Mouse (Mus musculus): ENCODE measurements at regions not wholly inside any gene's neighbourhood (a gene's known extent, or its start where the extent isn't known, plus 50 kb on each side); places are given as distances from the start of the nearest gene placed in this dataset.

DNA sequence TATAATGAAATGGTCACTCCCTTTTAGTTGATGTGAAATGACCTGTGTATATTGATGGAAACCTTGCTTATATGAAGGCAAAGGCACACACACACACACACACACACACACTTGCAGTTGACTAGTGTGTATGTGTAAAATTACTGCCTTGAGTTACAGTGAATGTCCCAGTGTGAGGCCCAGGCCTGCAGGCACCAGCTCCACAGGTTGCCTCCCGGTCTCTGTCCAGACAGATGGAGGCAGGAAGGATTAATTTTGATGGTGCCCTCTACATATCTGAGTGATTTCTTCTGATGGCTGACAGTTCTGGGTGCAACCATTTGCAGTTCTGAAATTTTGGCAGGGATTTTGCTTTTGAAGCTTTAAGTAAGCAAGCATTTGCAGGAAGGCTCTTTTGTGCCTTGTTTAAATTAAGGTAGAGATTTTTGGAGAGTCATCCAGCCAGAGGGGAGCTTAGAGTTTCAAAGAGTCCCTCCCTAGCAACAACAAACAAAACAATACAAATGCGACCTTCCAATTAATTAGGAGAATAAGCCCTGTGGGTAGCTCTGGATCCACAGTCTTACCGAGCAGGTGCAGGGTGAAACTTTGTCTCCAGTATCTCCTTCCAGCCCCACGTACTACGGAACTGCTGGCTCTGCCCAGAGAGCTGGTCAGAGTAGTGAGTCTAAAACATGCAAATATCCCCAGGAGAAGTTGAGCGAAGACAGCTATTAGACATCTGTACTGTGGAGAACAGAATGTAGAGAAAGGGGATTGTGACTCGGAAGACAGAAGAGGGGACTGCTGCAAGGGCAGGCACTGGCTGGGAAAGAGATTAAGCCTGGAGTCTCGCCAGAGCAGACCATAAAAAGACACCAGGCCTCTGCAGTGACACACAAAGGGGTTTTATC is 87.5 kb upstream of the Tut7 start:
- no peaks in the 10 kb centered on the region for H3K4me1 ChIP-seq (ENCODE audit: control insufficient read depth, insufficient read depth, low read length)
- WGBS, result 65% methylated on average over 8 of the region's 8 CpGs
- no peak overlapping the region for H3K27ac ChIP-seq (replicated peaks; ENCODE audit: insufficient read depth, low read depth, low read length)
- no peaks in the 10 kb centered on the region for H3K79me2 ChIP-seq (ENCODE audit: control insufficient read depth, insufficient read depth, low read length)
- H3K4me3 ChIP-seq (ENCODE audit: insufficient read depth, low read depth, low read length), result no peak overlapping the region
- TF ChIP-seq POLR2A (IDR thresholded peaks at IDR 0.05; ENCODE audit: extremely low read depth, insufficient read depth, low read length) (no peak), CTCF (IDR thresholded peaks at IDR 0.05; ENCODE audit: low read depth, low read length) (no peak)
- no peak for DNase-seq (ENCODE audit: extremely low read depth, low read depth, low spot score)
- H3K9ac ChIP-seq (ENCODE audit: low read depth, low read length), result no peak overlapping the region
- H3K36me3 ChIP-seq (ENCODE audit: control insufficient read depth, insufficient read depth, low read length), result no peaks in the 10 kb centered on the region
- no peaks in the 10 kb centered on the region for H3K27me3 ChIP-seq (ENCODE audit: control insufficient read depth, insufficient read depth, low read length)

DNA sequence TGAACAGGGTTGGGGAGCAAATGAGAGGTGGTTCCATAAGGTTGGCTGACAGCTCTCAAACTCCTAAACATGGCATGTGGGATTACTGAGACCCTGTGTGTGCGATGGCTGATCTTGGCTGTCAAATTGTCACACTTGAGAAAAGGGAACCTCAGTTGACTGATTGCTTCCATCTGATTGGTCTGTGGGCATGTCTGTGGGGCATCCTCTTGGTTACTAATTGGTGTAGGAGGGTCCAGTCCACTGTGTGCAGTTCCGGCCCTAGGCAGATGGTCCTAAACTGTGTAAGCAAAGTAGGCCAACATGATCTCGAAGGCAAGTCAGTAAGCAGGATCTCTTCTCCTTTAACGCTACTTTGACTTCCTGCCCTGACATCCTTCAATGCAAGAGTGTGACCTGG is 86.5 kb upstream of the Tut7 start:
- TF ChIP-seq CTCF (IDR thresholded peaks at IDR 0.05; ENCODE audit: low read depth, low read length), result no peak
- no peak for TF ChIP-seq POLR2A (IDR thresholded peaks at IDR 0.05; ENCODE audit: extremely low read depth, insufficient read depth, low read length)
- no peak for DNase-seq (ENCODE audit: extremely low read depth, low read depth, low spot score)
- H3K27ac ChIP-seq (replicated peaks; ENCODE audit: insufficient read depth, low read depth, low read length), result no peak overlapping the region
- 83% methylated on average over 4 of the region's 4 CpGs for WGBS
- no peaks in the 10 kb centered on the region for H3K27me3 ChIP-seq (ENCODE audit: control insufficient read depth, insufficient read depth, low read length)
- no peak overlapping the region for H3K9ac ChIP-seq (ENCODE audit: low read depth, low read length)
- no peaks in the 10 kb centered on the region for H3K36me3 ChIP-seq (ENCODE audit: control insufficient read depth, insufficient read depth, low read length)
- H3K4me3 ChIP-seq (ENCODE audit: insufficient read depth, low read depth, low read length), result no peak overlapping the region
- peaks cover under 1% of the 10 kb centered on the region; the same call in 1 of the 2 replicates for H3K4me1 ChIP-seq (ENCODE audit: control insufficient read depth, insufficient read depth, low read length)
- no peaks in the 10 kb centered on the region for H3K79me2 ChIP-seq (ENCODE audit: control insufficient read depth, insufficient read depth, low read length)

GRCm38 (mm10) chr13:59908786-59909185 is 85.8 kb upstream of the Tut7 start:
- Histone ChIP-seq H3K36me3 (ENCODE audit: control insufficient read depth, insufficient read depth, low read length) (no peaks in the 10 kb centered on the region), H3K27ac (replicated peaks; ENCODE audit: insufficient read depth, low read depth, low read length) (no peak overlapping the region), H3K9ac (ENCODE audit: low read depth, low read length) (no peak overlapping the region), H3K27me3 (ENCODE audit: control insufficient read depth, insufficient read depth, low read length) (no peaks in the 10 kb centered on the region), H3K4me3 (ENCODE audit: insufficient read depth, low read depth, low read length) (no peak overlapping the region), H3K79me2 (ENCODE audit: control insufficient read depth, insufficient read depth, low read length) (no peaks in the 10 kb centered on the region), H3K4me1 (ENCODE audit: control insufficient read depth, insufficient read depth, low read length) (peaks cover 2% of the 10 kb centered on the region; the same call in 1 of the 2 replicates)
- DNase-seq (ENCODE audit: extremely low read depth, low read depth, low spot score), result no peak
- no peak for TF ChIP-seq POLR2A (IDR thresholded peaks at IDR 0.05; ENCODE audit: extremely low read depth, insufficient read depth, low read length)
- TF ChIP-seq CTCF (IDR thresholded peaks at IDR 0.05; ENCODE audit: low read depth, low read length), result no peak
- 88% methylated on average over 4 of the region's 4 CpGs for WGBS

GRCm38 (mm10) chr13:59905488-59905887 is 82.5 kb upstream of the Tut7 start:
- Histone ChIP-seq H3K79me2 (ENCODE audit: control insufficient read depth, insufficient read depth, low read length) (no peaks in the 10 kb centered on the region), H3K4me3 (ENCODE audit: insufficient read depth, low read depth, low read length) (no peak overlapping the region), H3K36me3 (ENCODE audit: control insufficient read depth, insufficient read depth, low read length) (no peaks in the 10 kb centered on the region), H3K9ac (ENCODE audit: low read depth, low read length) (no peak overlapping the region), H3K27ac (replicated peaks; ENCODE audit: insufficient read depth, low read depth, low read length) (no peak overlapping the region), H3K27me3 (ENCODE audit: control insufficient read depth, insufficient read depth, low read length) (no peaks in the 10 kb centered on the region), H3K4me1 (ENCODE audit: control insufficient read depth, insufficient read depth, low read length) (peaks cover 2% of the 10 kb centered on the region; the same call in 1 of the 2 replicates)
- TF ChIP-seq CTCF (IDR thresholded peaks at IDR 0.05; ENCODE audit: low read depth, low read length) (no peak), POLR2A (IDR thresholded peaks at IDR 0.05; ENCODE audit: extremely low read depth, insufficient read depth, low read length) (no peak)
- 90% methylated on average over 3 of the region's 3 CpGs for WGBS
- no peak for DNase-seq (ENCODE audit: extremely low read depth, low read depth, low spot score)

- 78% methylated on average over 1 of the region's 1 CpGs for WGBS
- DNase-seq (ENCODE audit: extremely low read depth, low read depth, low spot score), result peak; percentile 52
- no peak for TF ChIP-seq POLR2A (IDR thresholded peaks at IDR 0.05; ENCODE audit: extremely low read depth, insufficient read depth, low read length)
- no peak for TF ChIP-seq CTCF (IDR thresholded peaks at IDR 0.05; ENCODE audit: low read depth, low read length)
- Histone ChIP-seq H3K4me1 (ENCODE audit: control insufficient read depth, insufficient read depth, low read length) (peaks cover 2% of the 10 kb centered on the region; the same call in 1 of the 2 replicates), H3K27me3 (ENCODE audit: control insufficient read depth, insufficient read depth, low read length) (no peaks in the 10 kb centered on the region), H3K79me2 (ENCODE audit: control insufficient read depth, insufficient read depth, low read length) (no peaks in the 10 kb centered on the region), H3K9ac (ENCODE audit: low read depth, low read length) (no peak overlapping the region), H3K4me3 (ENCODE audit: insufficient read depth, low read depth, low read length) (no peak overlapping the region), H3K36me3 (ENCODE audit: control insufficient read depth, insufficient read depth, low read length) (no peaks in the 10 kb centered on the region), H3K27ac (replicated peaks; ENCODE audit: insufficient read depth, low read depth, low read length) (no peak overlapping the region)
These were observed 81.5 kb upstream of the Tut7 start for GRCm38 (mm10) chr13:59904415-59904814.

- TF ChIP-seq CTCF (IDR thresholded peaks at IDR 0.05; ENCODE audit: low read depth, low read length), result no peak
- TF ChIP-seq POLR2A (IDR thresholded peaks at IDR 0.05; ENCODE audit: extremely low read depth, insufficient read depth, low read length), result no peak
- H3K9ac ChIP-seq (ENCODE audit: low read depth, low read length), result no peak overlapping the region
- H3K4me1 ChIP-seq (ENCODE audit: control insufficient read depth, insufficient read depth, low read length), result peaks cover 2% of the 10 kb centered on the region; the same call in 1 of the 2 replicates
- H3K4me3 ChIP-seq (ENCODE audit: insufficient read depth, low read depth, low read length), result no peak overlapping the region
- H3K27ac ChIP-seq (replicated peaks; ENCODE audit: insufficient read depth, low read depth, low read length), result no peak overlapping the region
- no peaks in the 10 kb centered on the region for H3K36me3 ChIP-seq (ENCODE audit: control insufficient read depth, insufficient read depth, low read length)
- no peaks in the 10 kb centered on the region for H3K79me2 ChIP-seq (ENCODE audit: control insufficient read depth, insufficient read depth, low read length)
- WGBS, result 89% methylated on average over 7 of the region's 7 CpGs
- DNase-seq (ENCODE audit: extremely low read depth, low read depth, low spot score), result no peak
- no peaks in the 10 kb centered on the region for H3K27me3 ChIP-seq (ENCODE audit: control insufficient read depth, insufficient read depth, low read length)
These were observed 76.6 kb upstream of the Tut7 start for GRCm38 (mm10) chr13:59899521-59899920.

Data from liver, adult 2 months (tissue).